Mouse (Mus musculus): ENCODE measurements around the gene Nup85. TPM values are rescaled to one million over a fixed set of nuclear protein-coding genes. Genes with fewer than 3 reads are reported as not detected.
A peak's percentile ranks its signal among the peaks of the same experiment; 100 is the strongest.
"Not testable (repeated sequence)": the region's sequence is repeated elsewhere in the genome, so short reads cannot be mapped to it uniquely, and the experiment has no call there.

Nup85 gene
- polyA plus RNA-seq, 1 experiment = 16.8 TPM

GRCm38 (mm10) chr11:115522238-115522637 is 42.0 kb upstream of the Nup85 start:
- TF ChIP-seq CTCF (IDR thresholded peaks at IDR 0.05; ENCODE audit: extremely low read depth, insufficient read length, insufficient replicate concordance, low read depth, low read length) (no peak), POLR2A (IDR thresholded peaks at IDR 0.05; ENCODE audit: low read depth, low read length) (no peak)
- peaks cover 31% of the 10 kb centered on the region for H3K36me3 ChIP-seq (ENCODE audit: control insufficient read depth, insufficient read depth, low read length)

DNA sequence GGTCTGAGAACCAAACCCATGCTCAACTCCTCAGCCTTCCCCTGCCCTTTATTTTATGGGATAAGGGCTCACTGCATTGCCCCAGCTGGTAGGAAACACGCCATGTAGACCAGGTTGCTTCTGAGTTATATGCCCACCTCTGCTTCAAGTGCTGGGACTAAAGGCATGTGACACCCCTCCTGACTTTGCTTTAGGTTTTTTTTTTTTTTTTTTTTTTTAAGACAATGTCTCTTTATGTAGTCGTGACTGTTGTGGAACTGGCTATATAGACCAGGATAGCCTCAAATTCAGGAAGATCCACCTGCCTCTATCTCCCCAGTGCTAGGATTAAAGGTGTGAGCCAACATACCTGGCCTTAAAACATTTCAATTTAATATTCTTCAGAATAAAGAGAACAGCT is 41.5 kb upstream of the Nup85 start:
- H3K36me3 ChIP-seq (ENCODE audit: control insufficient read depth, insufficient read depth, low read length) = peaks cover 35% of the 10 kb centered on the region
- WGBS = 64% methylated on average over 2 of the region's 2 CpGs
- H3K27ac ChIP-seq (ENCODE audit: insufficient read depth, low read depth, low read length) = no peak overlapping the region

More at GRCm38 (mm10) chr11:115522238-115522637, 42.0 kb upstream of the Nup85 start:
- Histone ChIP-seq H3K27ac (ENCODE audit: insufficient read depth, low read depth, low read length) (no peak overlapping the region), H3K4me3 (ENCODE audit: low read depth, low read length) (no peak overlapping the region), H3K27me3 (ENCODE audit: control insufficient read depth, insufficient read depth, low read length) (no peaks in the 10 kb centered on the region), H3K4me1 (ENCODE audit: control insufficient read depth, insufficient read depth, insufficient read length, low read length) (no peaks in the 10 kb centered on the region)
- 73% methylated on average over 2 of the region's 2 CpGs for WGBS

DNA sequence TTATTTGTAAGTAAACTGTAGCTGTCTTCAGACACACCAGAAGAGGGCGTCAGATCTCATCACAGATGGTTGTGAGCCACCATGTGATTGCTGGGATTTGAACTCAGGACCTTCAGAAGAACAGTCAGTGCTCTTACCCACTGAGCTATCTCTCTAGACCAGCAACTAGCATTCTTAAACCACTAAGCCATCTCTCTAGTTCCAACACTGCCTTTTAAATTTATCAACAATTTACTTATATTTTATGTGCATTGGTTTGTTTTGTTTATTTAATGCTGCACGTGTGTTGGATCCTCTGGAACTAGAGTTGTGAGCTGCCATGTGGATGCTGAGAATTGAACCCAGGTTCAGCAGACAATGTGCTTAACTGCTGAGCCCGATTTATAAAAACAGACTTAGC is 37.8 kb upstream of the Nup85 start:
- H3K36me3 ChIP-seq (ENCODE audit: control insufficient read depth, insufficient read depth, low read length) = peaks cover 53% of the 10 kb centered on the region
- H3K27ac ChIP-seq (ENCODE audit: insufficient read depth, low read depth, low read length); H3K4me3 ChIP-seq (ENCODE audit: low read depth, low read length); H3K4me1 ChIP-seq (ENCODE audit: control insufficient read depth, insufficient read depth, insufficient read length, low read length); H3K27me3 ChIP-seq (ENCODE audit: control insufficient read depth, insufficient read depth, low read length): not testable (repeated sequence)
- WGBS = 80% methylated on average over 3 of the region's 3 CpGs

More for the DNA sequence above, 41.5 kb upstream of the Nup85 start:
- TF ChIP-seq CTCF (IDR thresholded peaks at IDR 0.05; ENCODE audit: extremely low read depth, insufficient read length, insufficient replicate concordance, low read depth, low read length) (no peak), POLR2A (IDR thresholded peaks at IDR 0.05; ENCODE audit: low read depth, low read length) (no peak)
- Histone ChIP-seq H3K27me3 (ENCODE audit: control insufficient read depth, insufficient read depth, low read length) (no peaks in the 10 kb centered on the region), H3K4me3 (ENCODE audit: low read depth, low read length) (no peak overlapping the region), H3K4me1 (ENCODE audit: control insufficient read depth, insufficient read depth, insufficient read length, low read length) (no peaks in the 10 kb centered on the region)

DNA sequence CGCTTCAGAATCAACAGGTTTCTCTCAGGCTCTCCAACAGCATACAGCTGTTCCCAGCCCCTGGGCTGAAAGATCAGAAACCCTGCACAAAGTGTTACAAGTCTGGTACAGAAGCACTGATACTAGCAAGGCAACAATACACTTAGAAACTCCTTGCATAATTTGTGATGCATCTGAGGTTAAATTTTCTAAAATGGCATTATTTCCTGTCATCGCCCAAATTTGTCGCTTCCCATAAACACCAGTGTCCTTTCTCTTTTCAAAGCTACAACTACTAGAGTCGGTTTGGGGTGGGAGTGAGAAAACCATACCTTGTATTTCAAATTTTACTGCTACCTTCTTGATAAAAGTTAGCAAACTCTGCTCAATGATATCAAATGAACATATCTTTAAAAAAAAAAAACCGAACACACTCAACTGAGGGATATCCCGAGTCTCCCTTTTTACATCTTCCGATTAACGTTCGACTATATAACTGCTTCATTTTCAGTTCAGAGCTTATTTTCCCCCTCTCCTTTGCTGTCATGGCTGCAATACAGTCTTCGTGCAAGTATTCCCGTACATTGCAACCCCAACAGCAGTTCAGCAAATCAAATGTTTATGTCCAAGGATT is 29.4 kb upstream of the Nup85 start:
- H3K36me3 ChIP-seq (ENCODE audit: control insufficient read depth, insufficient read depth, low read length) = peaks cover 27% of the 10 kb centered on the region

DNA sequence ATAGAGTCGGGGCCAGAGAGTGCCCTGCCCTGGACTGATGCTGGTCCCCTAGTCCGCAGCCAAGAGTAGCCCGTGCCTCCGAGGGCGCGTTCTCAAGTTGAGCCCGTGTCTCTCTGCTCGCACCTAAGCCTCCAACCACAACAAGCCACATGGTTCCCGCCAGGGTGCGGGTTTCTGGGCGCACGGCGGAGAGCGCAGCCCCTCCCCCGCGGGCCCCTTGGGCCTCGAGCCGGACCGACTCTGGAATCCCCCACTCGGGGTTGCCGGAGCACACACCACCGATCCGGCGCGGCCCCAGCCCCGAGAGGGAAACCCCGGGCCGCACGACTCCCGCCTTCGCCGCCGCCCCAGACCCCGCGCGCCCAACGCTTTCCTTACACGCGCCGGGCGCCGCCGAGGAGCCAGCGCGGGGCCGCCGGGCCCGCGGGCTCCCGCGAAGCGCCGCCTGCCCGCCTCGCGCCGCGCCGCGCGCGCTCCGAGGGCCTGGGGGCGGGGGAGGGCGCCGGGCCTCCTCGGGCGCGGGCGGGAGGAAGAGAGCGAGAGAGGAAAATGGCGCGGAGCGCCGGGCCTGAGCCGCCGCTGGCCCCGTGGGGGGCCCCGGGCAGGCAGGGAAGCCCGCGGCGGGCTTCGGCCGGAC is 28.7 kb upstream of the Nup85 start:
- under 1% methylated on average over 82 of the region's 84 CpGs for WGBS
- Histone ChIP-seq H3K4me3 (ENCODE audit: low read depth, low read length) (peak overlapping the region; percentile 85), H3K27ac (ENCODE audit: insufficient read depth, low read depth, low read length) (peak overlapping the region; percentile 90), H3K36me3 (ENCODE audit: control insufficient read depth, insufficient read depth, low read length) (peaks cover 23% of the 10 kb centered on the region), H3K27me3 (ENCODE audit: control insufficient read depth, insufficient read depth, low read length) (no peaks in the 10 kb centered on the region), H3K4me1 (ENCODE audit: control insufficient read depth, insufficient read depth, insufficient read length, low read length) (no peaks in the 10 kb centered on the region; the same call in 1 of the 2 replicates)
- TF ChIP-seq POLR2A (IDR thresholded peaks at IDR 0.05; ENCODE audit: low read depth, low read length) = no peak
- TF ChIP-seq CTCF (IDR thresholded peaks at IDR 0.05; ENCODE audit: extremely low read depth, insufficient read length, insufficient replicate concordance, low read depth, low read length) = no peak

More for the DNA sequence above, 29.4 kb upstream of the Nup85 start:
- 1% methylated on average over 11 of the region's 11 CpGs for WGBS
- Histone ChIP-seq H3K27me3 (ENCODE audit: control insufficient read depth, insufficient read depth, low read length) (no peaks in the 10 kb centered on the region), H3K4me1 (ENCODE audit: control insufficient read depth, insufficient read depth, insufficient read length, low read length) (no peaks in the 10 kb centered on the region; the same call in 1 of the 2 replicates), H3K4me3 (ENCODE audit: low read depth, low read length) (peak overlapping the region; percentile 85), H3K27ac (ENCODE audit: insufficient read depth, low read depth, low read length) (peak overlapping the region; percentile 76)
- TF ChIP-seq POLR2A (IDR thresholded peaks at IDR 0.05; ENCODE audit: low read depth, low read length) = no peak
- no peak for TF ChIP-seq CTCF (IDR thresholded peaks at IDR 0.05; ENCODE audit: extremely low read depth, insufficient read length, insufficient replicate concordance, low read depth, low read length)

DNA sequence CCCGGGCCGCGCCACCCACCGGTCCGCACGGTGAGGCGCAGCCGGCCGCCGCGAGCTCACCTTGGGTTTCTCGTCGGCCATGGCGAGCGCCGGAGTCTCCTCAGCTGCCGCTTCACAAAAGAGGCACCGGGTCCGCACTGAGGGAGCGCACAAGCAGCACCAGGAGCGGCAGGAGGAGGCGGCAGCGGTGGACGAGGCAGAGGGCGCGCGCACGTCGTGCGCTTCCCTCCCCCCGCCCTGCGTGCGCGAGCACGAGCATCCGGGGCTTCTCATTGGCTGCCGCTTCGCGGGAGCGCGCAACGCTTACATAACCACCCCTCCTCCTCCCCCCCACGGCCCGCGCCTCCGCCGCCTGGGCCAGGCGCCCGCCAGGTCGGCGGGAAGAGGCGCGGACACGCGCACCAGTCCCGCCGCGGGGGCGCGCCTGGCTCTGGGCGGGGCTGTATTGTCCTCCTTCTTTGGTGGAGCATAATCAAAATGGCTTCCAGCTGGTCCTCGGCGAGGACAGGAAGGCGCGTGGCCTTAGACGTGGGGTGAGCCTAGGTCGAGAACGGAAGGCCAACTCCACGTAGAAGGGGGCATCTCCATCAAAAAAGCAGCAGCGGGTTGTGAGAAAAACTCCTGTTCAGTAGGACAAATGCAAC is 28.1 kb upstream of the Nup85 start, which contains the start of gene Sumo2:
Gene Sumo2, minus strand, starts transcription at position 239 of the 644 bp plus-strand sequence.
- 2% methylated on average over 60 of the region's 70 CpGs for WGBS
- H3K36me3 ChIP-seq (ENCODE audit: control insufficient read depth, insufficient read depth, low read length) = peaks cover 23% of the 10 kb centered on the region
- peak within 1 kb of the TSS; percentile 85 for H3K4me3 ChIP-seq (ENCODE audit: low read depth, low read length)
- no peaks in the 10 kb centered on the region; the same call in 1 of the 2 replicates for H3K4me1 ChIP-seq (ENCODE audit: control insufficient read depth, insufficient read depth, insufficient read length, low read length)
- TF ChIP-seq CTCF (IDR thresholded peaks at IDR 0.05; ENCODE audit: extremely low read depth, insufficient read length, insufficient replicate concordance, low read depth, low read length) = no peak
- peak; percentile 41 for TF ChIP-seq POLR2A (IDR thresholded peaks at IDR 0.05; ENCODE audit: low read depth, low read length)
- peak within 1 kb of the TSS; percentile 90 for H3K27ac ChIP-seq (ENCODE audit: insufficient read depth, low read depth, low read length)
- no peaks in the 10 kb centered on the region for H3K27me3 ChIP-seq (ENCODE audit: control insufficient read depth, insufficient read depth, low read length)

Measured in small intestine, adult 2 months (tissue).